Mouse (Mus musculus): ENCODE measurements at regions not wholly inside any gene's neighbourhood (a gene's known extent, or its start where the extent isn't known, plus 50 kb on each side); places are given as distances from the start of the nearest gene placed in this dataset.

DNA sequence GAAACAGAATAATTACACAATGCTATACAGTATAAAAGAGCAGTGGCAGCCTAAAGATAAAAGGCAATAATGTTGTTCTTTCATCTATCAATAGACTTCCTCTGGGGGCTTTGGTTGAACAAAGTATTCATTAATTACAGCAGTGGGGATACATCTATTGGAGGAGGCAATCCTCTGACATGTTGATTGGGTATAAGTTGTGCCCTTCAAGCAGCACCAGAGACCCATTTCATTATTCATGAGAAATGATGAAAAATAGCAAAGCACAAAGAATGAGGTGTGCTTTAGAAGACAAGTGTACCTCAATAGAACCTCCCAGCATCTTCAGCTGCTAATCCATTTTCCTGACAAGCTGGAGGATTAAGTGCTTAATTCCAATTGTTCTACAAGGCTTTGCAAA lies 1444.7 kb upstream of the Flrt2 start:
- TF ChIP-seq EP300 (IDR thresholded peaks at IDR 0.05) (no peak), CTCF (IDR thresholded peaks at IDR 0.05) (no peak)

Data from lung, postnatal 0 days (tissue).